Mouse (Mus musculus) lung, postnatal 25 days (tissue): ENCODE results near the gene Rcor1.

ENCODE experiments used
- DNase-seq: peaks from one replicate; pipeline ENCODE4 v3.0.0; 2022; ENCODE audit warnings: low spot score

Gene Rcor1

DNA sequence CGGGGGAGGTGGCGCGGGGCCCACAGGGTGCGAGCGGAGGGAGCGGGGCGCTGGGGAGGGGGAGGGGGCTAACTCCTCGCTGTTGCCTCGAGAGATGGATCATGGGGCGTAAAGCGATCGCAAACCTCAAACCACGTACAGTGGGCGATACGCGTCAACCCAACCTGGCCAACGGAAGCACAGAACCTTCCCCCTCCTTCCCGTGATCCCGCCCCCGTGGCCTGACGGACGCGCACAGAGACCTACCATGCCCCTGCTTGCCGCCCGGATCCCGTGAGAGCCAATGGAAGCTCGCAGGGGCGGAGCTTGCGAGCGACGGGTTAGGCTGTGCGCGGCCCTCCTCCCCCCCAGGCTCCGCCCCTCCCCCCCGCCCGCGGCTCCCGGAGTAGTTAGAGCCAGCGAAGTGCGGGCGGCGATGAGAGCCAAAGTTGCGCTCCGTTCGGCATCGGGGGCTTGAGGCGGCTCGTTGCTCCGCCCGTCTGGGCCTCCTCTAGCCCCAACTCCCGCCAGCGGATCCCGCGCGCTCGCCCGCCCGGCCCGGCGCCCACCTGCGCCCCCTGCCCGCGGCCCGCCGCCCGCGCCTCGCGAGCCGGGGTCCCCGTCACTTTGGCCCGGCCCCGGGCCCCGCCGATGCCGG lies at the start of gene Rcor1:
Gene Rcor1 (plus strand): TSS at position 376 of the 637 bp plus-strand sequence.
- DNase-seq, result peak; percentile 100

DNA sequence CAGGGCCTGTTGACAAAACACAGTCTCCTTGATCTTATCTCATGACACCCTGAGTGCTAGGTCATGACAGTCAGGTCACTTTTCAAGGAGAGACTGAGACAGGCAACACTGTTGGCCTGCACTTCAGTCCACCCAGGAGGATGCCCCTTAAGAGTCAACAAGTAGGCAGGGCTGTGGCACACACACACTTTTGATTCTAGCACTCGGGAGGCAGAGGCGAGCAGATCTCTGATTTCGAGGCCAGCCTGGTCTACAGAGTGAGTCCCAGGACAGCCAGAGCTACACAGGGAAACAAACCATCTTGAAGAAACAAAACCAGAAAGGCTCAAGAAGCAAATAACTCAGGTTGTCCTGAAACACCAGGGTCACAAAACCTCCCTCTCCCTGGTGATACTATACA lies 49.7 kb upstream of the Rcor1 start:
- no peak for DNase-seq

DNA sequence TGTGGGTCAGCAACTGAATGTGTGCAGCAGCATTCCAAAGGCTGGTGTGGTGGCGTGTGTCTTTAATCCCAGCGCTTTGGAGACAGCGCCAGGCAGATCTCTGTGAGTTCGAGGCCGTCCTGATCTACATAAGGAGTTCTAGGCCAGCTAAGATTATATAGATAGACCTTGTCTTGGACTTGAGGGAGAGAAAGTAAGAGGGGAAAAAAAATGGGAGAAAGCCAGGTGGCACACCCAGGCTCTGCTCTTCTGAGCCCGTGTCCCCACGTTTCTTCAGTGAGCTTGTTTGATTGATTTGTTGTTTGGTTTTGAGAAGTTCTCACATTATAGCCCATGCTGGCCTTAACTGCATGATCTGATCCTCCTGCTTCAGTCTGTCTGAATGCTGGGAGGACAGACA lies 48.7 kb upstream of the Rcor1 start:
- DNase-seq, result no peak

DNA sequence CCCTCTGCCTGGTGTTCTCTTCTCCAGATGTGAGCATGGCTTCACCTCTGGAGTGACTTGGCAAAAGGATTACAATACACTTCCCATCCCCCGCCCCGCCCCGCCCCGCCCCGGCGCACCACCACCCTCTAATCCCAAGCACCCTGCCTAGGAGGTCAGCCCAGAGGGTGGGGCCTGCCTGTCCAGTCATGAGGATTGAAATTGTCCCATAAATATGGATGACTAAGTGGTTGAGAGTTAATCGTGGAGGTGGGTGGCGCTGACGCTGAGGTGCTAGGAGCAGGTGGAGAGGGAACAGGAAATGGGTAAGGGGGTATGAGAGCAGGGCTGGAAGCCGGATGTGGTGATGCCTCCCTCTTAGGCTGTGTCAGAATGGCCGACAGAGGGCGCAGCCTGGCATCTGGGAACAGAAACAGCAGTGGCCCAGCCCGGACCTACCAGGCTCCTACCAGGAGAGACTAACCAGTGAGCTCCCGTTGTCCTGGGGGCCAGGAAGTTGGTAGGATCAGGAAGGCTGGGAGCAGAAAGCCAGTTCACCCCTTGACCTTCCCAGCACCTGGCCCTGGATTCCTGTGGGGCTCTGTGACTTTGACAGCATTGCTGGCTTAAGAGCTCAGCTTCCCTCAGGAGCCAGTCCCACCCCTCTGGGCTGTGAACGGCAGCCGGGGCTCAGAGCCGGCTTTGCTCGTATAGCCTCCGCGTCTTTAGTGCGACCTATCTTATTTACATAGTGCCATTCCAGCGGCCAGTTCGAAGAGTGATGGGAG lies 47.6 kb upstream of the Rcor1 start:
- DNase-seq, result peak; percentile 86

DNA sequence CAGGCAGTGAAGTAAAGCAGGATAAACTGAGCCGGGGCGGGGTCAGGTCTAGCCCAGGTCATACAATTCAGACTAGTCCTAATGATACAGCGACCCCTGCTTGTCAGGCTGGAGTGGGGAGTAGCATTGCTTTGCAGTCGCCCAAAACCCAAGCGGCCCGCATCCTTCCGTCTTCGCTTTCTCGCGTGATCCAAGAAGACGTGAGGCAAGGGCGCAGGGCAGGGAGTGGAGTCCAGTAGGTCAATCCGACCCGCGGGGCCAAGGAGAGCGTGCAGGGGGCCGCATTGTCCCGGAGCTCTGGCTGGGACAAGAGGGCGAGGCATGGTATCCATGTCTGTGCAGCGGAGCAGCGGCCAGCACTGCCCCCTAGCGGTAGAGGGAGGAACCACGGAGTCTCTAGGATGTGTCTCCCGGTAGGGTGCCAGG lies 47.0 kb upstream of the Rcor1 start:
- DNase-seq, result peak; percentile 92

DNA sequence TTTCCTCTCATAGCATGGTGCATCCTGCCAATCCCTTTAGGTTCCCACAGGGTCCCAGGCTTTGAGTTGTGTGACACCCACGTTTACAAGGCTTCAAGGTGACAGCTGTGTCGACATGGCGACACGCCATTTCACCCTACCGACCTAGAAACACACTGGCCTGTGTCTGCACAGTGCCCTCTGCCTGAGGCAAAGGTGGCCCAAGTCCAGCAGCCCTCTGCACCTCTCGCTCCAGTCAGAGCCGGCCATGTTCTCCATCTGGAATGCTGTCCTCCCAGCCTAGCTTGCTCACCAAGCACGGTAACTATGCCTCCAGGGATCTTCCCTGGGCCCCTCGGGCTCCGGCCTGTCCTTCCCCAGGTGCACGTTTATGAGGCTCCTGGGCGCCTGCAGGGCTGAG lies 46.4 kb upstream of the Rcor1 start:
- DNase-seq, result no peak

DNA sequence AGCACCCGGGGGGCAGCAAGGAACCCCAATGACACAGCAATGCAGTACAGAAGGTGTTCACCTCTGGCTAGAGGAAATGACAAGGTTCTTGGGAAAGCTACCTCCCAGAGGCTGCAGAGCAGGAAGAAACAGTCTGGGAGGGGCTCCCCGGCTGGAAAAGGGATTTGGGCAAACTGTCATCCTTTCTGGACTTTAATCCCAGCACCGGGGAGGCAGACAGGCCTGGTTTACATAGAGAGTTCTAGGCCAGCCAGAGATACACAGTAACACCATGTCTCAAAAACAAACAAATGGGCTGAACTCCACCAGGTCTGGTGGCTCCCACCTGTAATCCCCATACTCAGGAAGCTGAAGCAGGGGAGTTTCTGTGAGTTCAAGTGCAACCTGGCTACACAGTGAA lies 45.9 kb upstream of the Rcor1 start:
- DNase-seq, result no peak

DNA sequence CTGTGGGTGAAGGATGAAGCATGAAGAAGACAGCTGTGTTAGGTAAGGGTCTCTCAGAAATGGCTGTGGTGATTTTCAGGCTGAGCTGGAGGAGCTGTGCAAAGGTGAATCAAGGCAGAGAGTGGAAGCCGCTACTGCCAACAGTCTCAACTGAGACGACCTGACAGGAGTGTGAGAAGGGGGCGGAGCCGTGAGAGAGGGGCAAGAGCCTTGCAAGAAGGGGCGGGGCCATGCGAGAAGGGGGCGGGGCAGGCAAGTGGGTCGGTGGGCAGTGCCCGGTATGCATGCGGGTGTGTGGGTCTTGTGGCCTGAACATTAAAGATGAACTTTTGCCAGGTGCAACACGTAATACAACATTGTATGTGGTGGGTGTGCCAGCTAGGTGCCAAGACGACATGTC lies 44.5 kb upstream of the Rcor1 start:
- DNase-seq, result no peak

DNA sequence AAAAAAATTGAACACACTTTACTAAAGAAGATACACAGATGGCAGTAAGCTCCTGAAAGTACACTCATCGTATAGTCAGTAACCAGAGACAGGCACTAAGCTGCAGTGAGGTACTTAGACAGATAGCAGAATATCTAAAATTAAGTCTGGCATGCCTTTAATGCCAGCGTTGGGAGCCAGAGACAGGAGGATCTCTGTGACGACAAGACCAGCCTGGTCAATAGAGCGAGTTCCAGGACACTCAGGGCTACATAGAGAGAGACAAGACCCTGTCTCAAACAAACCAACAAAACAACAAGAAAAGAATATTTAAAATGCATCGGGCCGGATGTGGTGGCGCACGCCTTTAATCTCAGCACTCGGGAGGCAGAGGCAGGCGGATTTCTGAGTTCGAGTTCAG lies 41.1 kb upstream of the Rcor1 start:
- DNase-seq, result no peak

DNA sequence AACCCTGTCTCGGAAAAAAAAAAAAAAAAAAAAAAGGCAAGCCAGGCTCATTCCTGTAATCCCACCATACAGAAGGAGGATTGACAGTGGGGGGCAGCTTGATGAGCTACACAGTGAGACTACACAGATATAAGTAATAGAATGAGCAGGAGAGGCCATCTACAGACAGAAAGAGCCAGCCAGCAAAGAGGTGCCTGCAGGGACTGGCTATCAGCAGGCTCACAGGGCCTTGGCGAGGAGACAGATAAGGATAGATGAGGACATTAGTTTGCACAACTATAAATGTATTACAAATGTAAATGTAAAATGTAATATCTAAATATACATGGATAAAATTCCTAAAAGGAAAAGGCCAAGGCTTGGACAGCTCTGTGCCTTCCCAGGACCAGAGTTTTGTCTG lies 39.3 kb upstream of the Rcor1 start:
- no peak for DNase-seq

DNA sequence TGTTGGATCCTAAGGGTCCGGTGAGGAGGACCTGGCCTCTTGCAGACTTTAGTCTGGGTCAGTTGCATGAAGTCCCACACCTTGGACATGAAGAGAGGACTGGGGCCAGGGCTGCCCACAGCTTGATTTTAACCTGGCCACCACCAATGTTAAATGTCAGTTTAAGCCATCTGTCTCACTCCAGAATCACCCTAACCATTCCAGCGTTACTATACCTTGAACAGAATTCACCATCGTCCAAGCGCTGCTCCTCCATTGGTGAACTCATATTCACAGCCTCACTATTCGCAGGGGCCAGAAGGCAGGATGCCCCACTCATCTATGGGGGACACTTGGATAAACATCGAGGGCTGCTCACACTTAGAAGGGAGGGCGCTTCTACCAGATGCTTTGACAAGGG lies 38.2 kb upstream of the Rcor1 start:
- DNase-seq, result no peak

DNA sequence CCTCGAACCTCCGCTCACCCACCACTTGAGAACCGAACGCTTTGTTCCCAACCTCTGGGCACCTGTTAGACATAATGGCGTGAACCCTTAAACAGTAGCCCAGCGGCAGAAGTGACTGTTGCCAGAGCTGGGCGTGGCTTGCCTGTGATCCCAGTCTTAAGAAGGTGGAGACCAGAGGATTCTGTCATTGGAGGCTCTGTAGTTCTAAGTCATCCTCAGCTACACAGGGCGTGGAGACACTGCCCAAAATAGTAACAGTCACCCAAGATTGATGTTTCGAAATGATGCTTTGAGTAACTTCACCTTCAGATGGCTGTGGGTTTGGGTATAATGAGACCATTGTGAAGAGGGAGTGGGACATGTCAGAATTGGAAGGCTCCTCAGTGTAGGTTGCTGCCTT lies 35.0 kb upstream of the Rcor1 start:
- DNase-seq, result no peak

DNA sequence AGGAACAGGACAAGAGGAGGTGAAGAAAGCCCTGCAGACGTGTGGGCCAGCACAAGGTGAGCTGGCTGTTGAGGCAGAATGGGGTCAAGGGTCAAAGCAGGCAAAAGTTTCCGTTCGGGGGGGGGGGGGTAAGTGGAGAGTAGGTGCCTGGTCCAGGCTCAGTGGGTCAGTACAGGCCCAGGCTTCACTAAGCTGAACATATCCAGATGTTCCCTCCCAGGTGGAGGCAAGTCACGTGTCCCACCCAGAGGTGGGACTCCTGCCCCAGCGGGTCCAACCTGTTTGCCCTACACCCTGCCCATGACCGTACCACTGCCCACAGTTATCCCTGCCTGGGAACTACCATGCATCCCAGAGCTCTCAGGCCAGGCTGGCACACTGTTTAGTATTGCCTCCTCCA lies 33.3 kb upstream of the Rcor1 start:
- no peak for DNase-seq

DNA sequence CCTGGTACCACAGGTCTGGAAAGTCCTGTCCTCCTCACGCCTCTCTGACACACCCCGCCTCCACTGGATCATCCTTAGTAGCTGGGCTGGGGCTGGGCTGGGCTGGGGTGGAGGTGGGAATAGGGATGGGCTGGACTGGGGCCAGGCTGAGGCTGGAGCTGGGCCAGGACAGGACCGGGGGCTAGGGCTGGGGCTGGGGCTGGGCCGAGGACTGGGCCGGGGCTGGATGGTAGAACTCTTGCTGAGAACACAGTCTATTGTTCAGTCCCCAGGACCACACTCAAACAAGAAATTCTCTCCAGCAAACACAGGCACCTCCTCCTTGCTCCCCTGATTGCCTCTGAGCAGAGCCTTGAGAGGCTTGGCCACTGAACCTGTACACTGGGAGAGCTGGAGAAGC lies 32.8 kb upstream of the Rcor1 start:
- no peak for DNase-seq

DNA sequence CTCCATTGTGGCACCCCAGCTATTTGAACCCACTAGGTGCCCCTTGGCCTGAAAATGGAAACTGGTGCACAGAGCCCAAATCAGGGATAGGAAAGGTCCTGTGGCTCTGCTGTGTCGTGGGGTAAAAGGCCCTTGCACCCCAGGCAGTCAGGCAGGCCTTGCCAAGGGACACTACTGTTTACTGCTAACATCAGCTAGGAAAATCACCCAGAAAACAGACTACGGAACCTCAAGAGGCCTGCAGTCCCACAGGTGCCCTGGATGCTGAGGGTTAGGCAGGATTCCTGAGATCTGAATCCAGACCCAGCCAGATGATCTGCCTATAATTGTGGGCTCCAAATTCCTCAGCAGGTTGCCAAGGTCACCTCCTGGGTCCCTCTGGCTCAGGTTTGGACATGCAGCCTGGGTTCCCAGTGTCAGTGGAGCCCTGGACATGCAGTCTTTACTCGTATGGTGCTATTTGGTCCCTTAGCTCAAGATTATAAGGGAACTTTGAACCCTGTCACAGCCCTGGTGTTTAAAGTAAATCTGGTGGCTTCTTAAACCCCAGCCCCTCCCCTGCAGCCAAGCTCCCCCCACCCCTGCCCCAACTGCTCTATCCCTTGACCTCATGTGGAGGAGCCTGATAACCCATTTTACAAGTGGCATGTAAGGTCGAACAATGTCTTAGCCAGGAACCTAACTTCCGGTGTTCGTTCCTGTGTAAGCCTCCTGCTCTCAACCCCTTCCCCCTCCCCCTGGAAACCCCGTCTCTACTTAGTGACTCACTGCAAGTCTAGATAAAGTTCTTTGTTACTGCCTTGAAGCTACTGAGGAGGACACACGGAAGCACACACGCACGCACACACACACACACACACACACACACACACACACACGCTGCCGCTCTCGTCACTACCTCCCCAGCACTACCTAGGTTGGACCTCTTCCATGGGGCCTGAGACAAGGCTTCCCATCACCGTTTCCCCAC lies 31.7 kb upstream of the Rcor1 start:
- peak; percentile 39 for DNase-seq

DNA sequence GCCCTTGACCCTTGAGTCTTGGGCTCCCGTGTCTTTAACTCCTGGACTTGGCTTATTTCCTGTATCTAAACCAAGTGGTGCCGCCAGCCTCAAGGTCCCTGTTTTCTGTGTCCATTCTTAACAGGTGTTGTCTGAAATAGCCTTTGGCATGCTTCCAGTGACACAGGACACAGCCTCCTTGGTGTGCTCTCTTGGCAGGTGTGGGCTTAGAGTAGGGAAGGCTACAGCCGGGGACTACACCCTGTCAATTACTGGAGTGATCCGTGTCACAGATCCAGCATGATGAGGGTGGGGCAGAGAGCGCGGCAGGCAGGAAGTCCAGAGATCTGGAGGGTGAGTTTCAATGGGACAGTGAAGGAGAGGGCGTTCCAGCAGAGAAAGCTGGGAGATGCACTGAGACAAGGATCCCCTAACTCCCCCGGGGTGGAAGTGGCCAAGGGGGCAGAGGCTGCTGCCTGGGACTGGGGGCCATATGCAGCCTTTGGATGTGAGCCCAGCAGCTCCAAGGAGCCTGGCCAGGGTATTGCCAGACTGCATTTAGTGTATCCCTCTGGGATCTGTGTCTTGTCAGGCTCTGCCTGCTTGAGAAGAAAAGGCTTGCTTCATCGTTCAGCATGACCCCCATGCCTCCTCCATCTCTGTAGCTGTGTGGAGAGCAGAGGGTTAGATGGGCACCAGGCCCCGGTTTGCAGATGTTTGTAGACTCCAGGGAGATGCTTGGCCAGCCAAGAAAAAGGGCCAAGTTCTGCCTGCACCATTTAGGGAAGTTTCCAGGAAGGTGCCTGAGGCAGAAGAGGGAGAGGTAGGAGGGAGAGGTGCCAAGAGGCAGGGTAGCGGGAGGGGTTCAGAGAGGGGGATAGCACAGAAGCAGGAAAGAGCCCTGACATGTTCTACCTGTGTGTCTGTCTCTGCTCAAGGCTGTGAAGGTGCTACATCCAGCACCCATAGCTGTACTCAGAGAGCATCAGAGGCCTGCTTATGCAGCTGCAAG lies 30.4 kb upstream of the Rcor1 start:
- no peak for DNase-seq

DNA sequence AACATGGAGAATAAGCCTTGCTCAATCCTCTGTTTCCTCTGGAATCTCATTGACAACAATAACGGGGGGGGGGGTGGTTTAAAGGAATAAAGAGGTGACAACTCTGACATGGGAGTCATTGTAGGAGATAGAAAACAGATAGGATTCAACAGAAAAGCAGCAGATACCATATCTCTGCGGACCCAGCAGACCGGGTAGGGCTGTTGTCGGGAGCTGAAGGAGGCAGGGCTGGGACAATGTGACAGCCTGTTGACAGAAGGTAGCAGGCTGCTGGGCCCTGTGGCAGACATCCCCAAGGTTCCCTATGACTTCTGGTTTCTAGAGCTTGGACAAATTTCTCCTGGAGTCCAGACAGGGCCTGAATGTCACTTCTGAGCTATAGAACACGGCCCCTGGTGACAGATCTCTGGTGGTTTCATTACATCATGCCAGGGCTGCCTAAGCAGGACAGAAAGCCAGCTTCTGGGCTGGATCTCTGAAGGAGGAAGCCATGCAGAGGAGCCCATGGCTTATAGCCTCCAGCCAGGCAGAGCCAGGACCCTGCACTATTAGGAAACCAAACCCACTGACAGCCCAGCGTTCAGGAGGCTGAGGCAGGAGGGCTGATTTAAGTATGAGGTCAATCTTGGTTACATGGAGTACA lies 29.4 kb upstream of the Rcor1 start:
- no peak for DNase-seq

DNA sequence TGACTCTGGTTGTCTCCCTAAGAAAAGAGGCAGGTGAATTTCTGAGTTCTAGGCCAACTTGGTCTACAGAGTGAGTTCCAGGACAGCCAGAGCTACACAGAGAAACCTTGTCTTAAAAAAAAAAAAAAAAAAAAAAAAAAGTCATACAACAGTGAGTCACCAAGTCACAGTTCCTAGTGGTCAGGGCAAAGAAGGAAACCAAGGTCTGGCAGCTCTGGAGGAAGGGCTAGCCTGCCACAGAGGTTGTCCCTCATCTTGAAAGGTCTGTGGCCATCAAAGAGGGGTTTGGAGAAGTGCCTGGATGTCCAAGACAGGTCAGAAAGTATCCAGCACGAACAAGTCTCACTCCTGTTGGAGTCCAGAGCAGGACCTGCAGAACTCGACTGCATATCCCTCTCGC lies 22.3 kb upstream of the Rcor1 start:
- DNase-seq, result no peak

DNA sequence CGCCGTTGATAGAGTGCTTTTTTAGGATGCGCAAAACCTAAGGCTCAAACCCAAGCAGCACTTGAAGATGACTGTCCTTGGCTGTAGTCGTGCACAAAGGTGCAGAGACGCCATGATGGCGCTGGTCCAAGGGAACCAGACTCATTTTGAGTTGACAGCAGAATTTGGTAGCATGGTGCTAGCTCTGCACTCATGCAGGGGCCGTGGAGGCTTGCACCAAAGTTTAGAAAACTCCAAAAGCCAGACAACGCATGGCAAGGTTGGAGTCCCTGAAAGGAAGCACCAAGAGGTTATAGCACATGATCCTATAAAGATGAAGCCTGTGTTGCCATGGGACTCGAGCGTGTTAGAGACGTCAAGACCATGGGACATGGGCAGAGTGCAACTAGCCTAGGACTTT lies 21.1 kb upstream of the Rcor1 start:
- DNase-seq, result no peak

DNA sequence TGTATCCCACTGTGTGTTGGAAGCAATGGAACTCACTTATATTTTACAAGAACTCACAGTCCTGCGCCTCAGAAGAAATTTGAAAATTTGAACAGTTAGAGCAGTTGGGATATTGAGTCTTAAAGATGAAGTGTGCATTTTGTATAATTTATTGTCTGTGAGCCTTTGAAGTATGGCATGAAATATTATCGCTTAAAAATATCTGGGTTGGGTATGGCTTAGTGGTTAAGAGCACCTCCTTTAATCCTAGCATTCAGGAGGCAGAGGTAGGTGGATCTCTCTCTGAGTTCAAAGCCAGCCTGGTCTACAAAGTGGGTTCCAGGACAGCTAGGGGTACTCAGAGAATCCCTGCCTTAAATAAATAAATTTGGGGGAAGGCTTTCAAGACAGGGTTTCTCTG lies 20.1 kb upstream of the Rcor1 start:
- DNase-seq, result no peak

DNA sequence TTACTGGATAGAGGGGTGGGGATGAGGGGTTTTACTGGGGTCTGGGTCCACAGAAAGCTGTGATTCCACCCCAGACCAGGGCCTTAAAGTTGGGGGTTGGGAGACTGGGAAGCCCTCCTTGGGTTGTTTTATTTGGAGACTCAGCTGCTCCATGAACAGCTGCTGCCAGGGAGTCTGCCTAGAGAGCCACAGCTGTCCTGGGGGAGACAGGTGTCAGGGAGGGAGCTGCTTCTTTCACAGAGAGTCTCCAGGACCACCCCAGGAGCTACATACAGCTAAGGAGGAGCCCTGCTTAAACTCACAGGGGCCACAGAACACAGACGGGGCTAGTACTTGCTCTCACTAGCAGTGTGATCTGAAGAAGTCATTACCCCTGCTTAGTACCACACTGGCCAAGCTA lies 18.0 kb upstream of the Rcor1 start:
- DNase-seq, result no peak
